In genomic region chr10:115384221-115385017, GRCm38 (mm10) we compare ENCODE assay signal across 8 mouse cellular contexts. TPM values are rescaled to one million over a fixed set of nuclear protein-coding genes. Genes with fewer than 3 reads are reported as not detected.
DNase-seq lines count a peak whose midpoint lies in the region; ATAC-seq and TF ChIP-seq lines count a peak whose summit lies in the region.

Gene Thap2, minus strand, starts transcription at chr10:115384443.
Gene Zfc3h1, plus strand, starts transcription at chr10:115384959.

- peak; percentile 96 to 97 for DNase-seq in gastrocnemius, adult 8-10 months (ENCODE audit: low spot score in 2 of 2)
- DNase-seq in hindlimb bud, embryonic 11.5 days (ENCODE audit: extremely low spot score, low read depth, low spot score): peak; percentile 90
- DNase-seq in left cerebral cortex, adult 8-10 months (ENCODE audit: low spot score in 2 of 2): peak; percentile 95 to 98
- DNase-seq in right cerebral cortex, postnatal 10 days (ENCODE audit: low spot score in 2 of 2): peak; percentile 99
- DNase-seq in urinary bladder, postnatal 25 days (ENCODE audit: low spot score): peak; percentile 89

- TF ChIP-seq CTCF in cortical plate, adult 2 months (IDR thresholded peaks at IDR 0.05; ENCODE audit: extremely low read depth, insufficient read depth, low read length): peak; percentile 28

- H3K27ac ChIP-seq in cortical plate, adult 2 months (ENCODE audit: insufficient read depth, low read length): peak within 1 kb of the TSS; percentile 75

- peaks cover 33% of the 10 kb centered on the region for H3K36me3 ChIP-seq in megakaryocyte, embryonic 14.5 days (replicated peaks; ENCODE audit: low read length)

- peak; percentile 90 for ATAC-seq in activated CD4-positive, CD25-positive, alpha-beta regulatory T cell, adult 4 months

- peak within 1 kb of the TSS; percentile 49 for H3K4me3 ChIP-seq in cortical plate, adult 2 months (ENCODE audit: insufficient read depth, low read length)
- peak within 1 kb of the TSS; percentile 94 for H3K4me3 ChIP-seq in megakaryocyte, embryonic 14.5 days (replicated peaks)

- H3K27me3 ChIP-seq in megakaryocyte, embryonic 14.5 days (replicated peaks): no peaks in the 10 kb centered on the region

- peak; percentile 90 for TF ChIP-seq POLR2A in cortical plate, adult 2 months (IDR thresholded peaks at IDR 0.05; ENCODE audit: extremely low read depth, insufficient read depth, low read length)

- no peaks in the 10 kb centered on the region for H3K9me3 ChIP-seq in megakaryocyte, embryonic 14.5 days

- H3K4me1 ChIP-seq in cortical plate, adult 2 months (ENCODE audit: control insufficient read depth, insufficient read depth, low read length): peaks cover 9% of the 10 kb centered on the region
- peaks cover 45% of the 10 kb centered on the region for H3K4me1 ChIP-seq in megakaryocyte, embryonic 14.5 days

RNA-seq across cellular contexts. Expression of gene Thap2, which starts in this region (rescaled TPM):
- 10 to 100 TPM; 12.8 to 13.7 TPM for polyA plus RNA-seq in activated CD4-positive, CD25-positive, alpha-beta regulatory T cell, adult 4 months (2017; shearing (Covaris generic))
- 12.9 and 13.2 TPM in 2 replicates for polyA plus RNA-seq in cortical plate, adult 2 months (2012; rRNA removed)
- 1 to 10 TPM; 3.4 to 10.0 (median 5.7) TPM for total RNA-seq in gastrocnemius, adult 8-10 months (2022)
- total RNA-seq in left cerebral cortex, adult 8-10 months (2022): 10 to 100 TPM; 11.9 to 15.5 (median 13.8) TPM
- polyA plus RNA-seq in megakaryocyte, embryonic 14.5 days (2012; ENCODE audit: insufficient read depth, low replicate concordance): 4.1 and 5.5 TPM in 2 replicates

RNA-seq across cellular contexts. Expression of gene Zfc3h1, which starts in this region (rescaled TPM):
- polyA plus RNA-seq in activated CD4-positive, CD25-positive, alpha-beta regulatory T cell, adult 4 months (2017; shearing (Covaris generic)): 10 to 100 TPM; 23.2 to 35.4 TPM
- 103 and 105 TPM in 2 replicates for polyA plus RNA-seq in cortical plate, adult 2 months (2012; rRNA removed)
- 1 to 10 TPM; 6.5 to 9.9 (median 8.8) TPM for total RNA-seq in gastrocnemius, adult 8-10 months (2022)
- 10 to 100 TPM; 36.3 to 47.5 (median 45.2) TPM for total RNA-seq in left cerebral cortex, adult 8-10 months (2022)
- 2.8 and 2.9 TPM in 2 replicates for polyA plus RNA-seq in megakaryocyte, embryonic 14.5 days (2012; ENCODE audit: insufficient read depth, low replicate concordance)

Comparison
In these comparisons a context has a peak if more than half of its experiments do, and no peak if none do; other contexts are left out.
1. Peak in every context shown above with its lines: DNase-seq, ATAC-seq, H3K4me3 ChIP-seq and H3K27ac ChIP-seq.